In genomic region chr12:103681739-103682138, GRCm38 (mm10) we compare ENCODE assay signal across 40 mouse cellular contexts. TPM values are rescaled to one million over a fixed set of nuclear protein-coding genes. Genes with fewer than 3 reads are reported as not detected.
DNase-seq lines count a peak whose midpoint lies in the region; ATAC-seq and TF ChIP-seq lines count a peak whose summit lies in the region.
"Had no signal": no experiment of that assay in that cellular context is flagged by ENCODE, and none has a peak within 500 bp of the region (broad histone marks: within the 10 kb centered on the region; RNA-seq: fewer than 3 reads in every experiment).

No protein-coding gene starts in this region.

- H3K27ac ChIP-seq in kidney, adult 2 months (ENCODE audit: insufficient read depth, low read depth, low read length), result no peak overlapping the region
- H3K27ac ChIP-seq in liver, embryonic 14.5 days, result no peak overlapping the region
- H3K27ac ChIP-seq: gastrocnemius, adult 2 months; heart, embryonic 13.5 days; hindbrain, embryonic 10.5 days; hindbrain, embryonic 15.5 days; kidney, postnatal 0 days; limb, embryonic 13.5 days; lung, embryonic 15.5 days; macrophage; midbrain, embryonic 13.5 days; neural tube, embryonic 15.5 days had no signal

- in situ Hi-C loops in Patski (cut with MboI; ENCODE audit: low pct_unique_long_range_greater_than_20kb), result loop anchor here (10.0 to 25.0 kb wide), 3 partner anchors 733 to 1306 kb away; no protein-coding TSS in a partner anchor

- intact Hi-C loops in heart, postnatal 10 days (cut with DNase I), result no loop called here

- peak; percentile 59 for ATAC-seq in Patski
- ATAC-seq in liver, embryonic 14.5 days (ENCODE audit: insufficient read depth), result peak; percentile 46; the same call in 1 of the 2 replicates
- ATAC-seq: forebrain, embryonic 16.5 days; inflammation-experienced regulatory T-cells, adult 6 months; midbrain, embryonic 13.5 days had no signal

- no peaks in the 10 kb centered on the region for H3K36me3 ChIP-seq in kidney, adult 2 months (ENCODE audit: control insufficient read depth, insufficient read depth, low read length)
- no peaks in the 10 kb centered on the region for H3K36me3 ChIP-seq in liver, embryonic 14.5 days (replicated peaks; ENCODE audit: control insufficient read depth, insufficient read depth, low read depth)
- H3K36me3 ChIP-seq: heart, embryonic 13.5 days; hindbrain, embryonic 10.5 days; hindbrain, embryonic 15.5 days; limb, embryonic 13.5 days; lung, embryonic 15.5 days; midbrain, embryonic 13.5 days; neural tube, embryonic 15.5 days had no signal

- no peak overlapping the region for H3K9ac ChIP-seq in liver, embryonic 14.5 days (replicated peaks)
- H3K9ac ChIP-seq: heart, embryonic 13.5 days; hindbrain, embryonic 15.5 days; limb, embryonic 13.5 days; lung, embryonic 15.5 days; midbrain, embryonic 13.5 days; neural tube, embryonic 15.5 days had no signal

- H3K4me1 ChIP-seq in kidney, adult 2 months (ENCODE audit: control insufficient read depth, insufficient read depth, low read length), result no peaks in the 10 kb centered on the region; the same call in 1 of the 2 replicates
- peaks cover 0 to 18% of the 10 kb centered on the region in 2 experiments; a peak in 2 of 4 replicates for H3K4me1 ChIP-seq in liver, embryonic 14.5 days (replicated peaks; ENCODE audit: control insufficient read depth in 2 of 2, insufficient read depth in 2 of 2, low read length in 1 of 2)
- H3K4me1 ChIP-seq: heart, embryonic 13.5 days; hindbrain, embryonic 15.5 days; limb, embryonic 13.5 days; lung, embryonic 15.5 days; midbrain, embryonic 13.5 days; neural tube, embryonic 15.5 days had no signal

- no peaks in the 10 kb centered on the region for H3K27me3 ChIP-seq in kidney, adult 2 months (replicated peaks; ENCODE audit: control insufficient read depth, insufficient read depth, low read length)
- H3K27me3 ChIP-seq in Patski, result no peaks in the 10 kb centered on the region
- H3K27me3 ChIP-seq in liver, embryonic 14.5 days (ENCODE audit: control insufficient read depth, insufficient read depth, low read length), result no peaks in the 10 kb centered on the region
- H3K27me3 ChIP-seq: heart, embryonic 13.5 days; hindbrain, embryonic 15.5 days; limb, embryonic 13.5 days; lung, embryonic 15.5 days; midbrain, embryonic 13.5 days; neural tube, embryonic 15.5 days had no signal

- CTCF ChIA-PET in Patski (lab: Charles Lee), result interaction anchor here (0.8 to 0.9 kb wide), 2 partner anchors 9 to 27 kb away, joined by 3 read pairs; no protein-coding TSS in a partner anchor

- 29% methylated on average over 2 of the region's 2 CpGs for WGBS in kidney, adult 2 months
- 39% methylated on average over 2 of the region's 2 CpGs for WGBS in liver, embryonic 14.5 days (ENCODE audit: insufficient replicate concordance)

- H3K4me3 ChIP-seq in kidney, adult 2 months (ENCODE audit: insufficient read depth, low read depth, low read length), result no peak overlapping the region
- no peak overlapping the region for H3K4me3 ChIP-seq in liver, embryonic 14.5 days (ENCODE audit: insufficient read depth in 1 of 2, low read depth in 2 of 2, low read length in 2 of 2)
- H3K4me3 ChIP-seq: erythroblast, embryonic 14.5 days; gastrocnemius, adult 2 months; heart, embryonic 13.5 days; hindbrain, embryonic 10.5 days; hindbrain, embryonic 15.5 days; limb, embryonic 13.5 days; lung, embryonic 15.5 days; midbrain, embryonic 13.5 days; neural tube, embryonic 15.5 days had no signal

- peak; percentile 47 for DNase-seq in kidney, adult 2 months
- DNase-seq in kidney, postnatal 25 days, result no peak
- DNase-seq in Patski (ENCODE audit: low read depth, low spot score), result no peak
- DNase-seq in liver, result peak; percentile 9
- no peak for DNase-seq in liver, embryonic 14.5 days (ENCODE audit: low read depth in 3 of 3, low spot score in 3 of 3)
- no peak for DNase-seq in cerebellum, adult 11-12 months
- no peak for DNase-seq in urinary bladder, adult 2 months (ENCODE audit: low spot score)
- no peak for DNase-seq in heart, postnatal 10 days
- DNase-seq: adrenal gland, postnatal 25 days; cerebellum, adult 18-20 months; gastrocnemius, adult 2 months; gastrocnemius, postnatal 36 days; heart, adult 18-20 months; heart, postnatal 14 days; retina, postnatal 1 day; right cerebral cortex, postnatal 14 days; thymus, postnatal 14 days had no signal

- no peak for TF ChIP-seq POLR2A in kidney, adult 2 months (IDR thresholded peaks at IDR 0.05; ENCODE audit: low read depth, low read length)

- H3K4me2 ChIP-seq in liver, embryonic 14.5 days (ENCODE audit: low read depth), result 0 out of 2 replicates have a peak overlapping the region, but pooled peaks have one; percentile 26
- H3K4me2 ChIP-seq: heart, embryonic 13.5 days; hindbrain, embryonic 15.5 days; limb, embryonic 13.5 days; lung, embryonic 15.5 days; midbrain, embryonic 13.5 days; neural tube, embryonic 15.5 days had no signal

- no peak for TF ChIP-seq EP300 in liver, embryonic 14.5 days (IDR thresholded peaks at IDR 0.05; ENCODE audit: low read depth)

- TF ChIP-seq CTCF in kidney, adult 2 months (conservative IDR thresholded peaks at IDR 0.05; ENCODE audit: insufficient read depth, insufficient read length, low read depth, low read length), result no peak
- no peak for TF ChIP-seq CTCF in Patski (IDR thresholded peaks at IDR 0.05)
- TF ChIP-seq CTCF in liver, embryonic 14.5 days (IDR thresholded peaks at IDR 0.05; ENCODE audit: low read depth), result no peak

- no peaks in the 10 kb centered on the region for H3K9me3 ChIP-seq in liver, embryonic 14.5 days (ENCODE audit: control insufficient read depth, low read length)
- H3K9me3 ChIP-seq: heart, embryonic 13.5 days; hindbrain, embryonic 10.5 days; hindbrain, embryonic 15.5 days; limb, embryonic 13.5 days; lung, embryonic 15.5 days; midbrain, embryonic 13.5 days; neural tube, embryonic 15.5 days had no signal

- POLR2A ChIA-PET in Patski (lab: Charles Lee), result no interaction called here

RNA-seq across cellular contexts. Expression of gene Serpina16, which starts 5.8 kb away (rescaled TPM):
- polyA plus RNA-seq in kidney, adult 2 months (2012; rRNA removed), result not detected in 2 replicates
- polyA plus RNA-seq in Patski (2021), result 1.4 TPM
- 0.03 and 0.04 TPM in 2 replicates for polyA plus RNA-seq in liver, embryonic 14.5 days (2012; rRNA removed)
- polyA plus RNA-seq in liver, embryonic 14.5 days (2014; fragmentation: Nextera tagmentation; extraction: Ambion mirVana), result 0.06 and 0.11 TPM in 2 replicates
- not detected in 2 replicates for polyA plus RNA-seq in urinary bladder, adult 2 months (2012; rRNA removed)
- total RNA-seq in heart, postnatal 10 days (2021), result not detected
- total RNA-seq: adrenal gland, postnatal 25 days; common myeloid progenitor, adult 5-6 weeks; gastrocnemius, adult 2 months; gastrocnemius, postnatal 36 days; heart, adult 18-20 months; heart, postnatal 14 days; layer of hippocampus, postnatal 14 days; left cerebral cortex, adult 8-10 months; left cerebral cortex, postnatal 36 days; megakaryocyte-erythroid progenitor cell, adult 5-6 weeks; MEL; monocyte, adult 5-6 weeks had no signal
- polyA plus RNA-seq: embryonic facial prominence, embryonic 14.5 days; erythroblast, embryonic 14.5 days; forebrain, embryonic 11.5 days; forebrain, embryonic 16.5 days; heart, embryonic 13.5 days; hindbrain, embryonic 10.5 days; hindbrain, embryonic 15.5 days; inflammation-experienced regulatory T-cells, adult 6 months; kidney, postnatal 0 days; limb, embryonic 13.5 days; lung, embryonic 15.5 days; macrophage; midbrain, embryonic 13.5 days; small intestine, adult 2 months; stomach, embryonic 14.5 days had no signal

RNA-seq across cellular contexts. Expression of gene Serpina1f, which starts 13.6 kb away (rescaled TPM):
- polyA plus RNA-seq in kidney, adult 2 months (2012; rRNA removed), result 214 and 308 TPM in 2 replicates
- 0.49 TPM for polyA plus RNA-seq in Patski (2021)
- polyA plus RNA-seq in liver, embryonic 14.5 days (2012; rRNA removed), result not detected in 2 replicates
- polyA plus RNA-seq in liver, embryonic 14.5 days (2014; fragmentation: Nextera tagmentation; extraction: Ambion mirVana), result 0.18 TPM in 1 of 2 replicates, not detected in the other
- not detected in 2 replicates for polyA plus RNA-seq in urinary bladder, adult 2 months (2012; rRNA removed)
- total RNA-seq in heart, postnatal 10 days (2021), result not detected
- total RNA-seq: adrenal gland, postnatal 25 days; common myeloid progenitor, adult 5-6 weeks; gastrocnemius, adult 2 months; gastrocnemius, postnatal 36 days; heart, adult 18-20 months; heart, postnatal 14 days; layer of hippocampus, postnatal 14 days; left cerebral cortex, adult 8-10 months; left cerebral cortex, postnatal 36 days; megakaryocyte-erythroid progenitor cell, adult 5-6 weeks; MEL; monocyte, adult 5-6 weeks had no signal
- polyA plus RNA-seq: embryonic facial prominence, embryonic 14.5 days; erythroblast, embryonic 14.5 days; forebrain, embryonic 11.5 days; forebrain, embryonic 16.5 days; heart, embryonic 13.5 days; hindbrain, embryonic 10.5 days; hindbrain, embryonic 15.5 days; inflammation-experienced regulatory T-cells, adult 6 months; limb, embryonic 13.5 days; lung, embryonic 15.5 days; macrophage; midbrain, embryonic 13.5 days; neural tube, embryonic 15.5 days; stomach, embryonic 14.5 days had no signal

RNA-seq across cellular contexts. Expression of gene Serpina6, which starts 24.7 kb away (rescaled TPM):
- 0.58 and 0.81 TPM in 2 replicates for polyA plus RNA-seq in kidney, adult 2 months (2012; rRNA removed)
- polyA plus RNA-seq in Patski (2021), result 46.6 TPM
- 793 and 825 TPM in 2 replicates for polyA plus RNA-seq in liver, embryonic 14.5 days (2012; rRNA removed)
- 1,383 and 1,635 TPM in 2 replicates for polyA plus RNA-seq in liver, embryonic 14.5 days (2014; fragmentation: Nextera tagmentation; extraction: Ambion mirVana)
- not detected in 2 replicates for polyA plus RNA-seq in urinary bladder, adult 2 months (2012; rRNA removed)
- not detected for total RNA-seq in heart, postnatal 10 days (2021)
- total RNA-seq: common myeloid progenitor, adult 5-6 weeks; gastrocnemius, adult 2 months; gastrocnemius, postnatal 36 days; heart, adult 18-20 months; heart, postnatal 14 days; layer of hippocampus, postnatal 14 days; left cerebral cortex, adult 8-10 months; left cerebral cortex, postnatal 36 days; megakaryocyte-erythroid progenitor cell, adult 5-6 weeks; MEL; monocyte, adult 5-6 weeks had no signal
- polyA plus RNA-seq: forebrain, embryonic 11.5 days; forebrain, embryonic 16.5 days; hindbrain, embryonic 10.5 days; inflammation-experienced regulatory T-cells, adult 6 months; macrophage; small intestine, adult 2 months had no signal

RNA-seq across cellular contexts. Expression of gene Serpina10, which starts 50.5 kb away (rescaled TPM):
- polyA plus RNA-seq in kidney, adult 2 months (2012; rRNA removed), result 1.5 TPM in 2 replicates
- polyA plus RNA-seq in Patski (2021), result 109 TPM
- polyA plus RNA-seq in liver, embryonic 14.5 days (2012; rRNA removed), result 11.5 and 23.7 TPM in 2 replicates
- 29.3 and 30.0 TPM in 2 replicates for polyA plus RNA-seq in liver, embryonic 14.5 days (2014; fragmentation: Nextera tagmentation; extraction: Ambion mirVana)
- not detected in 2 replicates for polyA plus RNA-seq in urinary bladder, adult 2 months (2012; rRNA removed)
- total RNA-seq in heart, postnatal 10 days (2021), result not detected
- total RNA-seq: common myeloid progenitor, adult 5-6 weeks; gastrocnemius, adult 2 months; gastrocnemius, postnatal 36 days; heart, postnatal 14 days; left cerebral cortex, adult 8-10 months; left cerebral cortex, postnatal 36 days; megakaryocyte-erythroid progenitor cell, adult 5-6 weeks; monocyte, adult 5-6 weeks had no signal
- polyA plus RNA-seq: embryonic facial prominence, embryonic 14.5 days; erythroblast, embryonic 14.5 days; forebrain, embryonic 11.5 days; hindbrain, embryonic 10.5 days; inflammation-experienced regulatory T-cells, adult 6 months; limb, embryonic 13.5 days; macrophage; midbrain, embryonic 13.5 days; small intestine, adult 2 months had no signal

Comparison
In these comparisons a context has a peak if more than half of its experiments do, and no peak if none do; other contexts are left out.
1. DNase-seq: peak in kidney, adult 2 months (single experiment) and liver (single experiment); none in kidney, postnatal 25 days (0 of 2), Patski (single experiment), liver, embryonic 14.5 days (0 of 3), cerebellum, adult 11-12 months (single experiment), urinary bladder, adult 2 months (single experiment) and heart, postnatal 10 days (0 of 2).
2. RNA of gene Serpina1f, which starts 13.6 kb away (polyA plus RNA-seq): 214 to 308 TPM in kidney, adult 2 months; 0.49 TPM in Patski (single experiment), 0.18 TPM in liver, embryonic 14.5 days and not detected in urinary bladder, adult 2 months; every median in the first group is over 100 times any median in the second.
3. RNA of gene Serpina6, which starts 24.7 kb away (polyA plus RNA-seq): 793 to 1,635 TPM in liver, embryonic 14.5 days and 46.6 TPM in Patski (single experiment); 0.58 to 0.81 TPM in kidney, adult 2 months and not detected in urinary bladder, adult 2 months; every median in the first group is over 10 times any median in the second.